In genomic region chr13:92592268-92592785, GRCm38 (mm10) we compare ENCODE assay signal across 15 mouse cellular contexts. TPM values are rescaled to one million over a fixed set of nuclear protein-coding genes. Genes with fewer than 3 reads are reported as not detected.
DNase-seq lines count a peak whose midpoint lies in the region; ATAC-seq and TF ChIP-seq lines count a peak whose summit lies in the region.
"Had no signal": no experiment of that assay in that cellular context is flagged by ENCODE, and none has a peak within 500 bp of the region (broad histone marks: within the 10 kb centered on the region; RNA-seq: fewer than 3 reads in every experiment).

No protein-coding gene starts in this region.

- WGBS in heart, embryonic 15.5 days: 51% methylated on average over 5 of the region's 5 CpGs
- 30% methylated on average over 5 of the region's 5 CpGs for WGBS in midbrain, embryonic 11.5 days
- WGBS in midbrain, embryonic 14.5 days: 25% methylated on average over 5 of the region's 5 CpGs
- WGBS in intestine, embryonic 15.5 days: 57% methylated on average over 5 of the region's 5 CpGs

- H3K9ac ChIP-seq in heart, embryonic 15.5 days: no peak overlapping the region
- no peak overlapping the region for H3K9ac ChIP-seq in midbrain, embryonic 11.5 days (ENCODE audit: low read length)
- H3K9ac ChIP-seq in midbrain, embryonic 14.5 days (replicated peaks; ENCODE audit: low read length): no peak overlapping the region
- H3K9ac ChIP-seq in intestine, embryonic 15.5 days: no peak overlapping the region

- intact Hi-C loops in gastrocnemius, postnatal 14 days (cut with DNase I; ENCODE audit: low total_unique reads): no loop called here

- H3K4me3 ChIP-seq in heart, embryonic 15.5 days: no peak overlapping the region
- H3K4me3 ChIP-seq in midbrain, embryonic 11.5 days (ENCODE audit: low read depth, low read length): no peak overlapping the region
- H3K4me3 ChIP-seq in midbrain, embryonic 14.5 days (replicated peaks; ENCODE audit: low read depth, low read length): no peak overlapping the region
- H3K4me3 ChIP-seq in intestine, embryonic 15.5 days (replicated peaks): no peak overlapping the region
- H3K4me3 ChIP-seq in myocyte: no peak overlapping the region
- H3K4me3 ChIP-seq: layer of hippocampus, adult 2 months had no signal

- H3K4me2 ChIP-seq in heart, embryonic 15.5 days: no peak overlapping the region
- H3K4me2 ChIP-seq in midbrain, embryonic 11.5 days: no peak overlapping the region
- no peak overlapping the region for H3K4me2 ChIP-seq in midbrain, embryonic 14.5 days (ENCODE audit: low read length)
- H3K4me2 ChIP-seq in intestine, embryonic 15.5 days (replicated peaks): peak overlapping the region; percentile 14; the same call in 1 of the 2 replicates
- H3K4me2 ChIP-seq in myocyte (ENCODE audit: low read depth): peak overlapping the region; percentile 39

- H3K79me2 ChIP-seq in myocyte (ENCODE audit: control insufficient read depth, insufficient read depth): no peaks in the 10 kb centered on the region

- no peak for ATAC-seq in heart, embryonic 15.5 days (replicated peaks; ENCODE audit: insufficient number of reproducible peaks, insufficient read depth, low FRiP score, low read depth)
- no peak for ATAC-seq in midbrain, embryonic 11.5 days (ENCODE audit: low FRiP score)
- ATAC-seq in midbrain, embryonic 14.5 days (ENCODE audit: low FRiP score, low TSS enrichment): no peak
- ATAC-seq in intestine, embryonic 15.5 days: no peak

- H3K4me1 ChIP-seq in heart, embryonic 15.5 days (replicated peaks): peaks cover 26% of the 10 kb centered on the region
- peaks cover 25% of the 10 kb centered on the region for H3K4me1 ChIP-seq in midbrain, embryonic 11.5 days (ENCODE audit: control insufficient read depth, insufficient read depth, low read length)
- H3K4me1 ChIP-seq in midbrain, embryonic 14.5 days (ENCODE audit: control insufficient read depth, insufficient read depth, low read length): peaks cover 20% of the 10 kb centered on the region
- H3K4me1 ChIP-seq in intestine, embryonic 15.5 days (replicated peaks): peaks cover 27% of the 10 kb centered on the region

- 0 out of 2 replicates have a peak, but pooled peaks cover 2% of the 10 kb centered on the region for H3K27me3 ChIP-seq in heart, embryonic 15.5 days
- H3K27me3 ChIP-seq in midbrain, embryonic 11.5 days (ENCODE audit: control insufficient read depth, insufficient read depth, low read length): no peaks in the 10 kb centered on the region
- no peaks in the 10 kb centered on the region for H3K27me3 ChIP-seq in midbrain, embryonic 14.5 days (ENCODE audit: control insufficient read depth, insufficient read depth, low read length)
- H3K27me3 ChIP-seq in intestine, embryonic 15.5 days (replicated peaks): no peaks in the 10 kb centered on the region
- no peaks in the 10 kb centered on the region for H3K27me3 ChIP-seq in myocyte (ENCODE audit: control insufficient read depth, insufficient read depth, insufficient read length)

- no peak for TF ChIP-seq POLR2A in myocyte (IDR thresholded peaks at IDR 0.05; ENCODE audit: insufficient read length, low read depth)

- H3K9me3 ChIP-seq in heart, embryonic 15.5 days (replicated peaks): no peaks in the 10 kb centered on the region
- H3K9me3 ChIP-seq in midbrain, embryonic 11.5 days (ENCODE audit: control insufficient read depth, low read length): no peaks in the 10 kb centered on the region
- no peaks in the 10 kb centered on the region for H3K9me3 ChIP-seq in midbrain, embryonic 14.5 days (ENCODE audit: control insufficient read depth, low read length)
- H3K9me3 ChIP-seq in intestine, embryonic 15.5 days: no peaks in the 10 kb centered on the region

- peak overlapping the region; percentile 9; the same call in 1 of the 2 replicates for H3K27ac ChIP-seq in heart, embryonic 15.5 days
- H3K27ac ChIP-seq in midbrain, embryonic 11.5 days (ENCODE audit: low read depth, low read length): no peak overlapping the region
- no peak overlapping the region for H3K27ac ChIP-seq in midbrain, embryonic 14.5 days (replicated peaks; ENCODE audit: low read depth, low read length)
- peak overlapping the region; percentile 74 for H3K27ac ChIP-seq in intestine, embryonic 15.5 days
- H3K27ac ChIP-seq: layer of hippocampus, adult 2 months; macrophage had no signal

- H3ac ChIP-seq in myocyte (ENCODE audit: control insufficient read depth, insufficient read length): no peak overlapping the region

- DNase-seq in heart, adult 9 months (ENCODE audit: low spot score in 2 of 2): no peak
- peak; percentile 81 for DNase-seq in midbrain, embryonic 11.5 days (ENCODE audit: low spot score, missing footprints)
- no peak for DNase-seq in midbrain, embryonic 14.5 days
- DNase-seq in gastrocnemius, postnatal 14 days: no peak
- DNase-seq in cerebellum, postnatal 4 days (ENCODE audit: low spot score in 2 of 2): no peak
- DNase-seq: cerebellum, adult 9-11 months; gastrocnemius, postnatal 36 days had no signal

- no peaks in the 10 kb centered on the region for H3K36me3 ChIP-seq in heart, embryonic 15.5 days
- no peaks in the 10 kb centered on the region for H3K36me3 ChIP-seq in midbrain, embryonic 11.5 days (ENCODE audit: control insufficient read depth, insufficient read depth, low read length)
- no peaks in the 10 kb centered on the region for H3K36me3 ChIP-seq in midbrain, embryonic 14.5 days (ENCODE audit: control insufficient read depth, insufficient read depth, low read length)
- H3K36me3 ChIP-seq in intestine, embryonic 15.5 days: no peaks in the 10 kb centered on the region
- no peaks in the 10 kb centered on the region for H3K36me3 ChIP-seq in myocyte (ENCODE audit: control insufficient read depth, insufficient read depth)

TF ChIP-seq in myocyte, 11 proteins besides CTCF, POLR2A, EP300 and RAD21:
- TF ChIP-seq MYOD1 (IDR thresholded peaks at IDR 0.05; ENCODE audit: control insufficient read depth in 1 of 3, insufficient read length in 2 of 3, low read depth in 2 of 3) (no peak), E2F4 (IDR thresholded peaks at IDR 0.05; ENCODE audit: insufficient read depth) (no peak), CEBPB (IDR thresholded peaks at IDR 0.05; ENCODE audit: insufficient read depth, poor library complexity, severe bottlenecking) (no peak), USF1 (IDR thresholded peaks at IDR 0.05; ENCODE audit: low read depth) (no peak), REST (IDR thresholded peaks at IDR 0.05; ENCODE audit: insufficient read depth, insufficient read length) (no peak), TCF3 (IDR thresholded peaks at IDR 0.05; ENCODE audit: insufficient read length, low read depth) (no peak), SRF (IDR thresholded peaks at IDR 0.05; ENCODE audit: control insufficient read depth, insufficient read length, low read depth) (no peak), MAX (IDR thresholded peaks at IDR 0.05; ENCODE audit: low read depth) (no peak), POLR2AphosphoS2 (IDR thresholded peaks at IDR 0.05; ENCODE audit: insufficient read length, low read depth) (no peak), TCF12 (IDR thresholded peaks at IDR 0.05; ENCODE audit: insufficient read depth, poor library complexity, severe bottlenecking) (no peak), MYOG (IDR thresholded peaks at IDR 0.05; ENCODE audit: control insufficient read depth in 1 of 3, insufficient read depth in 1 of 3, insufficient read length in 2 of 3, low read depth in 2 of 3) (no peak)

RNA-seq across cellular contexts. Expression of gene Spz1, which starts 16.4 kb away (rescaled TPM):
- polyA plus RNA-seq in heart, embryonic 15.5 days (2015; fragmentation: Nextera tagmentation; extraction: Ambion mirVana): not detected in 2 replicates
- not detected in 2 replicates for polyA plus RNA-seq in midbrain, embryonic 11.5 days (2014; fragmentation: Nextera tagmentation; extraction: Ambion mirVana)
- not detected in 2 replicates for polyA plus RNA-seq in midbrain, embryonic 14.5 days (2014; fragmentation: Nextera tagmentation; extraction: Ambion mirVana)
- not detected in 2 replicates for polyA plus RNA-seq in intestine, embryonic 15.5 days (2015; fragmentation: Nextera tagmentation; extraction: Ambion mirVana)
- polyA plus RNA-seq in myocyte (2012; fragmentation: generic; extraction: Trizol): not detected
- not detected for total RNA-seq in gastrocnemius, postnatal 14 days (2021)
- total RNA-seq: gastrocnemius, postnatal 36 days; layer of hippocampus, adult 2 months; left cerebral cortex, postnatal 36 days had no signal
- polyA plus RNA-seq: hindbrain, embryonic 16.5 days; macrophage; neural tube, embryonic 11.5 days had no signal

RNA-seq across cellular contexts. Expression of gene Serinc5, which starts 18.6 kb away (rescaled TPM):
- polyA plus RNA-seq in heart, embryonic 15.5 days (2015; fragmentation: Nextera tagmentation; extraction: Ambion mirVana): 9.6 and 11.3 TPM in 2 replicates
- 9.0 and 9.7 TPM in 2 replicates for polyA plus RNA-seq in midbrain, embryonic 11.5 days (2014; fragmentation: Nextera tagmentation; extraction: Ambion mirVana)
- polyA plus RNA-seq in midbrain, embryonic 14.5 days (2014; fragmentation: Nextera tagmentation; extraction: Ambion mirVana): 11.4 and 15.4 TPM in 2 replicates
- polyA plus RNA-seq in intestine, embryonic 15.5 days (2015; fragmentation: Nextera tagmentation; extraction: Ambion mirVana): 18.3 and 21.4 TPM in 2 replicates
- 5.4 TPM for polyA plus RNA-seq in myocyte (2012; fragmentation: generic; extraction: Trizol)
- total RNA-seq in gastrocnemius, postnatal 14 days (2021): 10 to 100 TPM; 11.7 to 15.2 TPM

Comparison
In these comparisons a context has a peak if more than half of its experiments do, and no peak if none do; other contexts are left out.
1. H3K27ac ChIP-seq: peak in heart, embryonic 15.5 days (single experiment) and intestine, embryonic 15.5 days (single experiment); none in midbrain, embryonic 11.5 days (single experiment) and midbrain, embryonic 14.5 days (single experiment).
2. H3K4me2 ChIP-seq: peak in intestine, embryonic 15.5 days (single experiment) and myocyte (single experiment); none in heart, embryonic 15.5 days (single experiment), midbrain, embryonic 11.5 days (single experiment) and midbrain, embryonic 14.5 days (single experiment).